Mouse (Mus musculus): ENCODE measurements around the gene Taar3. TPM values are rescaled to one million over a fixed set of nuclear protein-coding genes. Genes with fewer than 3 reads are reported as not detected.

Taar3 gene
- total RNA-seq (2018; cell fraction: chromatin; rRNA removed), result not detected
- not detected for total RNA-seq (2018; cell fraction: cytosol; rRNA removed)
- not detected for total RNA-seq (2018; cell fraction: nucleus; rRNA removed)
- not detected in 3 replicates for polyA plus RNA-seq (2018)

GRCm38 (mm10) chr10:23949508-23950005, at the start of gene Taar3:
Taar3 (plus strand) TSS chr10:23949558.
- WGBS (ENCODE audit: missing documents), result 92% methylated on average over 16 of the region's 16 CpGs
- Histone ChIP-seq H3K27ac (no peak within 1 kb of the TSS), H3K4me3 (ENCODE audit: inconsistent target) (no peak within 1 kb of the TSS), H3K36me3 (ENCODE audit: inconsistent target) (no peaks in the 10 kb centered on the region), H3K79me2 (ENCODE audit: inconsistent target) (no peaks in the 10 kb centered on the region)

DNA sequence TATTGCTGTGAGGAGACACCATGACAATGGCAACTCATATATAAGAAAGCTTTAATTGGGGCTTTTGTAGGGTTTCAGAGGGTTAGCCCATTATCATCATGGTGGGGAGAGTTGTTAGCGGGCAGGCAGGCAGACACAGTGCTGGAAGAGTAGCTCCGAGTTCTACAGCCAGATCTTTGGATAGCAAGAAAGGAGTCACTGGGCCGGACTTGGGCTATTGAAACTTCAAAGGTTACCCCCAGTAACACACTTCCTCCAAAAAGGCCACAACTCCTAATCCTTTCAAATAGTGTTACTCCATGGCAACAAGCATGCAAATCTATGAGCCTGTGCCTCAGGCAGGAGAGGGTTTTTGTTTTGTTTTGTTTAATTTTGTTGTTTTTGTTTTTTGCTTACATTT, 48.2 kb upstream of the Taar3 start:
- Histone ChIP-seq H3K36me3 (ENCODE audit: inconsistent target) (no peaks in the 10 kb centered on the region), H3K27ac (no peak overlapping the region), H3K79me2 (ENCODE audit: inconsistent target) (no peaks in the 10 kb centered on the region), H3K4me3 (ENCODE audit: inconsistent target) (no peak overlapping the region)
- 93% methylated on average over 3 of the region's 3 CpGs for WGBS (ENCODE audit: missing documents)

GRCm38 (mm10) chr10:23905661-23906060, 43.7 kb upstream of the Taar3 start:
- no peak overlapping the region for H3K27ac ChIP-seq
- H3K79me2 ChIP-seq (ENCODE audit: inconsistent target), result no peaks in the 10 kb centered on the region
- no peaks in the 10 kb centered on the region for H3K36me3 ChIP-seq (ENCODE audit: inconsistent target)
- WGBS (ENCODE audit: missing documents), result 90% methylated on average over 1 of the region's 1 CpGs
- H3K4me3 ChIP-seq (ENCODE audit: inconsistent target), result no peak overlapping the region

GRCm38 (mm10) chr10:23920056-23920455, 29.3 kb upstream of the Taar3 start, which contains the start of gene Taar1:
Taar1 (plus strand) TSS chr10:23920356.
- Histone ChIP-seq H3K27ac (no peak within 1 kb of the TSS), H3K36me3 (ENCODE audit: inconsistent target) (no peaks in the 10 kb centered on the region), H3K4me3 (ENCODE audit: inconsistent target) (no peak within 1 kb of the TSS), H3K79me2 (ENCODE audit: inconsistent target) (no peaks in the 10 kb centered on the region)
- 81% methylated on average over 4 of the region's 4 CpGs for WGBS (ENCODE audit: missing documents)

GRCm38 (mm10) chr10:23922468-23922867, 26.9 kb upstream of the Taar3 start:
- 88% methylated on average over 3 of the region's 3 CpGs for WGBS (ENCODE audit: missing documents)

DNA sequence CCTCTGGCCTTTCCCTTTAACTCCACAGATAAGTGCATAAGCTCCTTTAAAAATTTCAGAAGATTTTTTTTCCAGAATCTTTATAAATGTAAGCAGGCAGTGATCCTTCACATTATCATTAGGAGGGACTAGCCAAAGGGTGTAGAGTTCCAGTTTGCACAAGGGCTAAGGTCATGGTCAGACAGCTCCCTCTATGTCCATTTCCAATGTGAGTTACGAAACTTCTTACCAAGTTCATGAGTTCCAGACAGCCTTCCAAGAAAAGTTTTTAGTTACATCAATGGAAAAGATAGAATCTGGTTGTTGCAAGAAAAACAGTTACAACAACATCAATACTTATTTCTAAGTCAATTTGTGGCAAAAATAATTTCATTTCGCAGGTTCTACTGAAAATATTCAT, 25.4 kb upstream of the Taar3 start:
- WGBS (ENCODE audit: missing documents), result 85% methylated on average over 2 of the region's 2 CpGs
- no peak overlapping the region for H3K27ac ChIP-seq
- no peaks in the 10 kb centered on the region for H3K36me3 ChIP-seq (ENCODE audit: inconsistent target)
- no peak overlapping the region for H3K4me3 ChIP-seq (ENCODE audit: inconsistent target)
- no peaks in the 10 kb centered on the region for H3K79me2 ChIP-seq (ENCODE audit: inconsistent target)

More at GRCm38 (mm10) chr10:23922468-23922867, 26.9 kb upstream of the Taar3 start:
- no peak overlapping the region for H3K27ac ChIP-seq
- no peaks in the 10 kb centered on the region for H3K36me3 ChIP-seq (ENCODE audit: inconsistent target)
- no peaks in the 10 kb centered on the region for H3K79me2 ChIP-seq (ENCODE audit: inconsistent target)
- no peak overlapping the region for H3K4me3 ChIP-seq (ENCODE audit: inconsistent target)

GRCm38 (mm10) chr10:23937613-23938012, 11.7 kb upstream of the Taar3 start:
- H3K27ac ChIP-seq, result no peak overlapping the region
- no peaks in the 10 kb centered on the region for H3K36me3 ChIP-seq (ENCODE audit: inconsistent target)
- WGBS (ENCODE audit: missing documents), result 56% methylated on average over 4 of the region's 4 CpGs
- no peaks in the 10 kb centered on the region for H3K79me2 ChIP-seq (ENCODE audit: inconsistent target)
- no peak overlapping the region for H3K4me3 ChIP-seq (ENCODE audit: inconsistent target)

DNA sequence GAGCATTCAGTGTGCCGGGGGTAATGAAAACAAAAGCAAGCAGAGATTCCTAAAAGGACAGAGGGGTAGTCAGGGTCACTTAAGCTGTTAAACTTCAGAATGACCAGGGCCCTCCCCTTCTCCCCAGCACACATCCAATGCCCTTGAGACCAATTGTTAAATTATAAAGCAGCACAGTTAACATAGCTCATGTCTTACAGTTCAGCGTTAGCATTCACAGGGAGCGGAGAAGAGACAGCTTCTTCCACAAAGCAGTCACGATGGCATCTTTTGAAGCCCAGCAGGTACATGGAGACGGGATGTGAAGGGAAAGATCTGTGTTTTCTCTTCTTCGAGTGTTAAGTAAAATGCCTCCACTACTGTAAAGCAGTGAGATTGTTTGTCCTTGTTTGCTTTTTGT, 11.0 kb upstream of the Taar3 start, which contains the start of gene Taar2:
Taar2 (plus strand) TSS at position 261 of the 400 bp plus-strand sequence.
- no peaks in the 10 kb centered on the region for H3K36me3 ChIP-seq (ENCODE audit: inconsistent target)
- no peak within 1 kb of the TSS for H3K4me3 ChIP-seq (ENCODE audit: inconsistent target)
- no peaks in the 10 kb centered on the region for H3K79me2 ChIP-seq (ENCODE audit: inconsistent target)
- WGBS (ENCODE audit: missing documents), result 87% methylated on average over 6 of the region's 6 CpGs
- no peak within 1 kb of the TSS for H3K27ac ChIP-seq

DNA sequence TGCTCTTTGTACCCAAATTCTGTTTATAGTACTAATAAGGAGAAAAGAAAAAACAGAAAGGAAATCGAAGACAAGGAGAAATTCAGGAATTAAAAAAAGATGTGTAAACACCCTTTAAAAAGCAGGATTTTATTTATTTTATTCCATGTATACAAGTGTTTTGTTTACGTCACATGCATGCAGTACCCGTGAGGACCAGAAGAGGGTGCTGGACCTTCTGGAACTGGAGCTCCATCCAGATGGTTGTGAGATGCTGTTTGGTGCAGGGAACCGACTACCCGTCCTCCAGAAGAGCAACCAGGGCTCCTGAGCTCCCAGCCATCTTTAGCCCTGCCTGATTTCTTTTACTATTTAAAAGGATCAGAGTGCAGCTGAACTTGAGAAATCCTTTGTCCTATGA, 6.9 kb upstream of the Taar3 start:
- H3K36me3 ChIP-seq (ENCODE audit: inconsistent target), result no peaks in the 10 kb centered on the region
- no peak overlapping the region for H3K27ac ChIP-seq
- H3K4me3 ChIP-seq (ENCODE audit: inconsistent target), result no peak overlapping the region
- 81% methylated on average over 5 of the region's 5 CpGs for whole genome bisulfite sequencing (ENCODE audit: missing documents)
- no peaks in the 10 kb centered on the region for H3K79me2 ChIP-seq (ENCODE audit: inconsistent target)

DNA sequence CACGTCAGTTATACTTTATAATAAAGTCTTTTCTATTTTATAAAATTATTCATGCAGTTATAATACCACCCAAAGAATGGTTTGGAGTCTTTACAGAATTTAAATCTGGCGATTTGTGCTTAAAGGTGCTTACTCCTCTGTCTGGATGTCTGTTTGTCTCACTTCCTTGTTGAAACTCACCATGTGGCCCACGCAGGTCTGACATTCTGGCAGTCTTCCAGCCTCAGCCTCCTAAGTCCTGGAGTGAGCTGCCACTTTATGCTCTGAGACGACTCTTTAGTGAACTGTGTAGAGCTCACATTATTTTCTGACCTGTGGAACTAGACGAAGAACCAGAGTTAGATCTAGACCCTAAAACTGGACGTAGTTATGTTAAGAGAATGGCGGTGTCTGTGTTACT, 1.3 kb upstream of the Taar3 start:
- no peaks in the 10 kb centered on the region for H3K36me3 ChIP-seq (ENCODE audit: inconsistent target)
- no peak overlapping the region for H3K4me3 ChIP-seq (ENCODE audit: inconsistent target)
- 52% methylated on average over 7 of the region's 7 CpGs for WGBS (ENCODE audit: missing documents)
- H3K79me2 ChIP-seq (ENCODE audit: inconsistent target), result no peaks in the 10 kb centered on the region
- no peak overlapping the region for H3K27ac ChIP-seq

DNA sequence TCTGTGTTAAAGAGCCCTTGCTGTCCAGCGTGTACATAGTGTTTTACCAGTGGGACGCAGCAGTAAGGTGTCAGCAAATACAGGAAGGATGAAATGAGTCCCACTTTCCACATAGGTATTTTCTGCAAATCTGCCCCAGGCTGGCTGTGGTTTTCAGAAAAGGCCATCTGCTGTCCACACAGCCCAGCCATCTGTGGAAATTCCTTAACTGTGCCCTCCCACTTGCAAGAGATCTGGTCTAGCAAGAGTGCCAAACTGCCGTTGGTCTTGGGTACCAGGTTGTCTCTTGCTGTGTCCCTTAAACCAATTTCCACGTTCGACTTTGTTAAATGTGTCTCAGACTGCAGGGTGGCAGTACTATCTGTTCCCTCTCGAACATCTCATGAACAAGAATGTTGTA, 2.4 kb downstream of the Taar3 start:
- Histone ChIP-seq H3K4me3 (ENCODE audit: inconsistent target) (no peak overlapping the region), H3K27ac (no peak overlapping the region), H3K79me2 (ENCODE audit: inconsistent target) (no peaks in the 10 kb centered on the region), H3K36me3 (ENCODE audit: inconsistent target) (no peaks in the 10 kb centered on the region)
- 87% methylated on average over 6 of the region's 6 CpGs for WGBS (ENCODE audit: missing documents)

DNA sequence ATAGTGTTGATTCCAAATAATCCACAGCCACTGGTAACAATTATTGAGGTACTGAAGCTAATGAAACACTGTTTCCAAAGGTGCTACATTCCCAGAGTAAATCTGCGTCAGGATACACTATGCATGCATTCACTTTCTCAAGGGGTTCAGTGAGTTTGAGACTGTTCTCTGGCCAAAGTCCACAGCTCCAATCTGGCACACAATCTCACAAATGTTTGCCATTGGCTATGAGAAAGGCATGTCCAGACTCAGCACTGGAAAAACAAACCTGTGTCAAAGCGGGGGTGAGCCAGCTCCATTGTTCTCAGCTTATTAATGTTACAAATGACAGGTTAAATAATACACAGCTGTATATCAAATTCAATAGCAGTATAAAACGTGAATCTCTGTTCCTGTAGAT, 9.7 kb downstream of the Taar3 start:
- Histone ChIP-seq H3K4me3 (ENCODE audit: inconsistent target) (no peak overlapping the region), H3K79me2 (ENCODE audit: inconsistent target) (no peaks in the 10 kb centered on the region), H3K27ac (no peak overlapping the region), H3K36me3 (ENCODE audit: inconsistent target) (no peaks in the 10 kb centered on the region)
- WGBS (ENCODE audit: missing documents), result 89% methylated on average over 3 of the region's 3 CpGs

DNA sequence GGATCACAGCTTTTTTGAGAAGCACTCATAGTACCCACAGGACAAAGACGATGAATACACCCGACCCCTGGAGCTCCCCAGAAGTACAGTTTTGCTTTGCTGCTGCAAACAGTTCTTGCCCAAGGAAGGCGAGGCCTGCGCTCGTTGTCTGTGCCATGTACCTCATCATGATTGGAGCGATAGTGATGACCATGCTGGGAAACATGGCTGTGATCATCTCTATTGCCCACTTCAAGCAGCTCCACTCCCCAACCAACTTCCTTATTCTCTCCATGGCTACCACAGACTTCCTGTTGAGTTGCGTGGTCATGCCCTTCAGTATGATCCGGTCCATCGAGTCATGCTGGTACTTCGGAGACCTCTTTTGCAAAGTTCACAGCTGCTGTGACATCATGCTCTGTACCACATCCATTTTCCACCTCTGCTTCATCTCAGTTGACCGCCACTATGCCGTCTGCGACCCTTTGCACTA, 11.1 kb downstream of the Taar3 start, which contains the start of gene Taar4:
Taar4 (plus strand) TSS at position 51 of the 472 bp plus-strand sequence.
- H3K79me2 ChIP-seq (ENCODE audit: inconsistent target), result no peaks in the 10 kb centered on the region
- 66% methylated on average over 13 of the region's 13 CpGs for WGBS (ENCODE audit: missing documents)
- no peaks in the 10 kb centered on the region for H3K36me3 ChIP-seq (ENCODE audit: inconsistent target)
- no peak within 1 kb of the TSS for H3K4me3 ChIP-seq (ENCODE audit: inconsistent target)
- no peak within 1 kb of the TSS for H3K27ac ChIP-seq

- Histone ChIP-seq H3K4me3 (ENCODE audit: inconsistent target) (no peak overlapping the region), H3K79me2 (ENCODE audit: inconsistent target) (no peaks in the 10 kb centered on the region), H3K36me3 (ENCODE audit: inconsistent target) (no peaks in the 10 kb centered on the region), H3K27ac (no peak overlapping the region)
- WGBS (ENCODE audit: missing documents), result 77% methylated on average over 3 of the region's 3 CpGs
Measured at GRCm38 (mm10) chr10:23963444-23963843, 14.1 kb downstream of the Taar3 start.

GRCm38 (mm10) chr10:23964921-23965610, 15.7 kb downstream of the Taar3 start:
- Histone ChIP-seq H3K27ac (no peak overlapping the region), H3K36me3 (ENCODE audit: inconsistent target) (no peaks in the 10 kb centered on the region), H3K79me2 (ENCODE audit: inconsistent target) (no peaks in the 10 kb centered on the region), H3K4me3 (ENCODE audit: inconsistent target) (no peak overlapping the region)
- 80% methylated on average over 6 of the region's 6 CpGs for WGBS (ENCODE audit: missing documents)
